Mouse (Mus musculus) left cerebral cortex, adult 18-20 months (tissue): ENCODE measurements at regions not wholly inside any gene's neighbourhood (a gene's known extent, or its start where the extent isn't known, plus 50 kb on each side); places are given as distances from the start of the nearest gene placed in this dataset.

Experiments used
- DNase-seq, 2 experiments: peaks; one replicate each; pipeline ENCODE4 v3.0.0; 2021 to 2022; ENCODE audit warnings: low spot score in 2 of 2, mixed read lengths in 1 of 2

GRCm38 (mm10) chr2:61013006-61013405 lies 50.0 kb upstream of the Rbms1 start:
- no peak for DNase-seq
